ENCODE assay signal across 7 mouse cellular contexts in the genomic region with DNA sequence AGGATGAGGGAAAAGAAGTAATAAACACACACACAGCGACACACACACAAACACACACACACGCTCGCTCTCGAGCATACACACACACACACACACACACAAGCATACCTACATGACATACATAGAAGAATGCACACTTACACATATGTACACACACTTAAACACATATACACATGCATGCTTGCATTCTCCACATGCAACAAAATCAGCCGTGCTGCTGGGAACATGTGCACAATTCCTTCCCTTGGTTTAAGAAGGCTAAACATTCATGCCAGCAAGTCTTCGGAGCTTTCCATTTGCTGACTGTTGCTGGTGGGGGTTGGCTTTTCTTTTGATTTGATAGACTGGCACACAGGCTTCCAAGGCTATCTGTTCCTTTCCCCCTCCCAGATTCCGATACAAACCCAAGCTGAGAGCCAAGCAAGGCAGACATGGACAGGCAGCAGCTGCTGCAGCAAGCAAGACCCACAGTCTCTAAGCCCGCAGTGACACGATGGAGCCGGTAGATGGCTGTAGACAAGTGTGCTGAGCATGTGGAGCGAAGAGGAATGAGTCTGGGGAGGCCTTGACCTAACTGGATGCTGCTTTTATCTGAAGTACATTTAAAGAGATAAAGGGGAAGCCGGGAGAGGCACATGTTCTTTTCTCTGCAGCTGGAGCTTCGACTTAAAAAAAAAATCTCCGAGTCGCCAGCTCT.
DNase-seq lines count a peak whose midpoint lies in the region; ATAC-seq and TF ChIP-seq lines count a peak whose summit lies in the region.

No protein-coding gene starts in this region.

- peak; percentile 69 for DNase-seq in adrenal gland, postnatal 25 days
- peak; percentile 75 for DNase-seq in embryonic facial prominence, embryonic 10.5 days (ENCODE audit: low spot score)
- peak; percentile 23 for DNase-seq in heart, adult 8-10 months (ENCODE audit: low spot score)
- peak; percentile 1 to 30 for DNase-seq in kidney, adult 8-10 months
- peak; percentile 68 for DNase-seq in left cerebral cortex, postnatal 4 days
- DNase-seq in midbrain, postnatal 0 days (ENCODE audit: low spot score): peak; percentile 91
- peak; percentile 78 for DNase-seq in testis, postnatal 10 days (ENCODE audit: low spot score)

- H3K9me3 ChIP-seq in embryonic facial prominence, embryonic 10.5 days: no peaks in the 10 kb centered on the region
- no peaks in the 10 kb centered on the region for H3K9me3 ChIP-seq in midbrain, postnatal 0 days (ENCODE audit: low read length)

- 43% methylated on average over 15 of the region's 15 CpGs for WGBS in embryonic facial prominence, embryonic 10.5 days
- 31% methylated on average over 15 of the region's 15 CpGs for WGBS in midbrain, postnatal 0 days

- ATAC-seq in midbrain, postnatal 0 days (ENCODE audit: low FRiP score): peak; percentile 87; the same call in 1 of the 2 replicates

- no peak overlapping the region for H3K4me3 ChIP-seq in embryonic facial prominence, embryonic 10.5 days
- H3K4me3 ChIP-seq in midbrain, postnatal 0 days (ENCODE audit: low read depth, low read length): no peak overlapping the region

- H3K9ac ChIP-seq in midbrain, postnatal 0 days (replicated peaks; ENCODE audit: low read length, poor library complexity, severe bottlenecking): no peak overlapping the region; the same call in 1 of the 2 replicates

- no peaks in the 10 kb centered on the region for H3K27me3 ChIP-seq in embryonic facial prominence, embryonic 10.5 days (replicated peaks; ENCODE audit: low read depth, poor library complexity, severe bottlenecking)
- H3K27me3 ChIP-seq in midbrain, postnatal 0 days (ENCODE audit: insufficient read depth, low read length): no peaks in the 10 kb centered on the region

- H3K36me3 ChIP-seq in embryonic facial prominence, embryonic 10.5 days (replicated peaks): no peaks in the 10 kb centered on the region
- no peaks in the 10 kb centered on the region for H3K36me3 ChIP-seq in midbrain, postnatal 0 days (ENCODE audit: insufficient read depth, low read length)

- no peak overlapping the region for H3K27ac ChIP-seq in embryonic facial prominence, embryonic 10.5 days (replicated peaks)
- H3K27ac ChIP-seq in midbrain, postnatal 0 days (ENCODE audit: low read depth, low read length): peak overlapping the region; percentile 43; the same call in 1 of the 2 replicates

- H3K4me2 ChIP-seq in midbrain, postnatal 0 days (ENCODE audit: low read depth, low read length, poor library complexity, severe bottlenecking): peak overlapping the region; percentile 33

- peaks cover 27% of the 10 kb centered on the region for H3K4me1 ChIP-seq in embryonic facial prominence, embryonic 10.5 days
- H3K4me1 ChIP-seq in midbrain, postnatal 0 days (ENCODE audit: insufficient read depth, low read length): peaks cover 5% of the 10 kb centered on the region; the same call in 1 of the 2 replicates

- peak; percentile 88 for TF ChIP-seq CTCF in midbrain, postnatal 0 days (IDR thresholded peaks at IDR 0.05)

- intact Hi-C loops in left cerebral cortex, postnatal 4 days (cut with DNase I): no loop called here

Comparison
In these comparisons a context has a peak if more than half of its experiments do, and no peak if none do; other contexts are left out.
1. DNase-seq: peak in every context shown above with its lines; median percentile 91 in midbrain, postnatal 0 days; 78 in testis, postnatal 10 days; 75 in embryonic facial prominence, embryonic 10.5 days; 69 in adrenal gland, postnatal 25 days; 68 in left cerebral cortex, postnatal 4 days; 23 in heart, adult 8-10 months; 16 in kidney, adult 8-10 months.